Mouse (Mus musculus): ENCODE results near the gene Tspan4. TPM values are rescaled to one million over a fixed set of nuclear protein-coding genes. Genes with fewer than 3 reads are reported as not detected.

Tspan4 gene
- polyA plus RNA-seq, 1 experiment, result 16.4 TPM

DNA sequence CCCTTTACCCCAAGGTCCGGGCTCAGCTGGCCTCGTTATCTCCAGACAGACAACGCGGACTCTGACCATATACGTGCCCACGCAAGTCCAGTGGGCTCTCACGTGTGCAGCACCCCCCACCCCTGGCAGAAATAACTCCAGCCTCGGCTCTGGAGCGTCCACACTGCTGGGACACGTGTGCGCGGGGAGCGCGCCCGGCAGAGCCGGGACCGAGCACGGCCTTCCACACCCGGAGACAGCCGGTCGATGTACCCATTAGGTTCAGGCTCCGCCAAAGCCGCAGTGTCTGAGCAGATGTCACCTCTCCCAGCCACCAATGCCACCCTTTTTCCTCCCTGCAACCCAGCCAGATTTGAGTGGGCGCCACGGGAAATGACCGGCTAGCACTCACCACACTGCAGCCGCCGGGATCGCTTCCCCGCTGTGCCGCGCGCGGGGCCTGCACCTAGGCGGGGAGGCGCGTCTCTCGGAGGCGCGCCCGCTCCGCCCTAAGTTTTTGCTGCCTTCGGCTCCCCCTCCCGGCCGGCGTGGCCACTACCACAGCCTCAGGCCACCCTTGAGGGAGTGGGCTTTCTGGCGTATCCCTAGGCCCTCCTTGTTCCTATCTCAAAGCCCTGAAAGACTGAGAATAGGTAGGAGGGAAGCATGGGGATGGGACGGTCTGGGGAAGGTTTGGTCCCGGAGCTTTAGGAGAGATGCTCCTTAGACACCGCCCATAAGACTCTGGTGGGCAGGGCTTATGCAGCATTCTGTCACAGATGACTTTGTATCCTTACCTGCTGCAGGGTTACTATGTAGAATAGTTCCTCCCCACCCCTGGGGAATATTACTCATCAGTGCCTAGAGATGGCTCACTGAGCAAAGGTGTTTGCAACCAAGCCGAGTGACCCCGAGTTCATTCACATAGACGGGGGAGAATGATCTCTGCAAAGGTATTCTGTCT, 37.6 kb upstream of the Tspan4 start, which contains the start of gene Slc25a22:
Slc25a22 (minus strand) TSS at position 715 of the 943 bp plus-strand sequence.
- peak within 1 kb of the TSS; percentile 70 for H3K27ac ChIP-seq (ENCODE audit: control insufficient read depth, insufficient read depth, low read depth, low read length, poor library complexity)
- peak within 1 kb of the TSS; percentile 94 for H3K4me3 ChIP-seq (replicated peaks; ENCODE audit: control insufficient read depth, low read depth, low read length)
- peak; percentile 62; the same call in 1 of the 2 replicates for TF ChIP-seq POLR2A (IDR thresholded peaks at IDR 0.05; ENCODE audit: borderline replicate concordance, control insufficient read depth, low read depth, low read length)
- TF ChIP-seq CTCF (IDR thresholded peaks at IDR 0.05; ENCODE audit: control insufficient read depth, insufficient read depth, low read length), result peak; percentile 50; the same call in 1 of the 2 replicates
- 7% methylated on average over 53 of the region's 53 CpGs for WGBS
- H3K4me1 ChIP-seq (ENCODE audit: control insufficient read depth, insufficient read depth, low read length), result peaks cover 4% of the 10 kb centered on the region

DNA sequence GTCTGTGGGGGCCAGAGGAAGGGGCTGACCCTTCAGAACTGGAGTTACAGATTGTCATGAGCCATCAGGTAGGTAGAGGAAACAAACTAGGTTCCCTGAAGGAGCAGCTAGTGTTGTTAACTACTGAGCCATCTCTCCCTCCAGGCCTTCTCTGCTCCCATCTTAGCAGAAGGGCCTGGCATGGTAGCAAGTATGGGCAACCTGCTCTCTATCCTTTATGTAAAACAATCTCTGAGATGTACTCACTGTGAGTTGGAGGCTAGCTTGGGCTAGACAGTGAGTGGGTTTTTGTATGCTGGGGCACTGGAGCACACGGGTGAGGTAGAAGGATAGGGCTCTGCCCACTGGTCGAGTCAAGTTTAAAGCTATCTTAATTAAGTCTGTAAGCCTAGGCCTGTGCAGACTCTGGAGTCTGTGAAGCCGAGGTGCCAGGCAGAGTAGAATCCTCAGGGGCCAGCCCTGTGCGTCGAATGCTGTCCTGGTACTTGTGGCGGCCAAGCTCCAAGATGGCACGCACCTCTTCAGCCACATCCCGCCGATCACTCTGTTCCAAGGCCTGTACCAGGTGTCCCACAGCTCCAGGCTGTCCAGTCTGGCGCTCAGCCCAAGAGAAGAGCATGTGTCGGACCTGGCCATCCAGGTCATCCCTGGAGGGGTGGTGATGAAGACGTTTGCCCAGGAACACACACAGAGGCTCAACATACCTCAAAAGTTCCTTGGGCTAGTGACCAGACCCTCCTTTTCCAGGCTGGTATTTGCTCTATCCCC, 36.7 kb upstream of the Tspan4 start:
- Histone ChIP-seq H3K27ac (ENCODE audit: control insufficient read depth, insufficient read depth, low read depth, low read length, poor library complexity) (no peak overlapping the region), H3K4me3 (replicated peaks; ENCODE audit: control insufficient read depth, low read depth, low read length) (no peak overlapping the region), H3K4me1 (ENCODE audit: control insufficient read depth, insufficient read depth, low read length) (peaks cover 6% of the 10 kb centered on the region)
- WGBS, result 89% methylated on average over 12 of the region's 12 CpGs
- TF ChIP-seq CTCF (IDR thresholded peaks at IDR 0.05; ENCODE audit: control insufficient read depth, insufficient read depth, low read length) (no peak), POLR2A (IDR thresholded peaks at IDR 0.05; ENCODE audit: borderline replicate concordance, control insufficient read depth, low read depth, low read length) (no peak)

DNA sequence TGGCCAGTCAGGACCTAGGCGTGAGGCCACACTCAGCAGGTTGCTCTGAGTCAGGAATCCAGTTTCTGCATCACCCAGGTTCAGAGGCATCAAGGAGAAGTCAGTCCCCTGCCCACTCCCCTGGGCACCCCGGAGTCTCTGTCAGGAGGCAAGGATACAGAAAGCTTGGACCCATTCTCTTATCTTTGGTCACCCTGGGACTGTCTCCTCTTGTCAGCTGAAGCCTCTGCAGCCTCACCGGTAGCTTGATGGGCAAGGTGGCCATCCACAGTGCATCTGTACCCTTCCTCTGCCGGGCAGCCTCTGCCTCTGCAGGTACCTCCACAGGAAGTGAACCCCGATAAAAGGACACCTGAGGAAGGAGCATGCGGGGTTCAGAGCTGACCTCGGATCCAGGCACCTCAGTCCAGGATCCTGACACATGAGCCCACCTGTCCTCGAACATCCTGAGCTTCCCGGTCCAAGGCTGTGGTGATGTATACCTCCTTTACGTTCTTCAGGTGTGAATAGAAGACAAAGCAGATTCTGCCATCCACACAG, 35.8 kb upstream of the Tspan4 start:
- no peak for TF ChIP-seq POLR2A (IDR thresholded peaks at IDR 0.05; ENCODE audit: borderline replicate concordance, control insufficient read depth, low read depth, low read length)
- TF ChIP-seq CTCF (IDR thresholded peaks at IDR 0.05; ENCODE audit: control insufficient read depth, insufficient read depth, low read length), result no peak
- WGBS, result 97% methylated on average over 10 of the region's 10 CpGs
- no peak overlapping the region for H3K4me3 ChIP-seq (replicated peaks; ENCODE audit: control insufficient read depth, low read depth, low read length)
- H3K27ac ChIP-seq (ENCODE audit: control insufficient read depth, insufficient read depth, low read depth, low read length, poor library complexity), result no peak overlapping the region
- H3K4me1 ChIP-seq (ENCODE audit: control insufficient read depth, insufficient read depth, low read length), result peaks cover 6% of the 10 kb centered on the region

DNA sequence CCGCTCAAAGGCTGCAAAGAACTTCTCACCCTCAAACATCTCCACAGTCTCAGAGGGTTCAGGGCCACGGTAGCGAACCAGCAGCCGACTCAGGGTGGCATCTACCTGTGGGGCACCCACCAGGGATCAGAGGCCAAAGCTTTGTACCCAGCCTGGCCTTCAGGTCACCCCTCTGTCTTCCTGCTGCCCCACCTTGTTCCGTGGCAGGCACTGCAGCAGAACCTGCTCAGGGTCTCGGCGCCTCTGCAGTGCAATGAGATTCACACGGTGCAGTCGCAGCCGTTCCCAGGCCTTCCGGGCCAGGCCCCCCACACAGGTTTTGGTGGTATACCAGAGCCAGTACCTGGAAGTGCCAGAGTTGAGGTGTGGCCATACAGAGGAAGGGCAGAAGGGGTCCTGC, 35.2 kb upstream of the Tspan4 start:
- WGBS, result 96% methylated on average over 11 of the region's 11 CpGs
- peaks cover 5% of the 10 kb centered on the region for H3K4me1 ChIP-seq (ENCODE audit: control insufficient read depth, insufficient read depth, low read length)
- TF ChIP-seq CTCF (IDR thresholded peaks at IDR 0.05; ENCODE audit: control insufficient read depth, insufficient read depth, low read length), result no peak
- no peak overlapping the region for H3K27ac ChIP-seq (ENCODE audit: control insufficient read depth, insufficient read depth, low read depth, low read length, poor library complexity)
- H3K4me3 ChIP-seq (replicated peaks; ENCODE audit: control insufficient read depth, low read depth, low read length), result no peak overlapping the region

DNA sequence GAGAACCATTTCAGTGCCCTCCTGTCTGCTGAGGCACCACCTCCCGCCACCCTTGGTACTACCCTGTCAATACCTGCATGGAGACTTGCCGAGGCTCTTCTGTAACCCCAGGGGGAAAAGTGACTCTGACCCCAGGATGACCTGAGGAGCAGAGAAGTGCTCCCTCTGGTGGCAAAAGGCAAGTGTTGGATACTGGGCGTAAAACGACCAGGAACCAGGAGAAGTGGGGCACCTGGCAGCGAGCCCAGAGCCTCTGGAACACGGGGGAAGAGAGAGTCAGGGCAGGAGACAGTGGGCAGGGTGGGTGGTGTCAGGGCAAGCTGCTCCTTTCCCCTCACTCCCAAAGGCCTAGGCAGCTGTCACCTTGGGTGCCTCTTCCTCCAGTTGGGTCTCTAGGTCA, 34.4 kb upstream of the Tspan4 start:
- Histone ChIP-seq H3K4me3 (replicated peaks; ENCODE audit: control insufficient read depth, low read depth, low read length) (no peak overlapping the region), H3K4me1 (ENCODE audit: control insufficient read depth, insufficient read depth, low read length) (peaks cover 5% of the 10 kb centered on the region), H3K27ac (ENCODE audit: control insufficient read depth, insufficient read depth, low read depth, low read length, poor library complexity) (no peak overlapping the region)
- WGBS, result 27% methylated on average over 6 of the region's 6 CpGs
- peak; percentile 77 for TF ChIP-seq CTCF (IDR thresholded peaks at IDR 0.05; ENCODE audit: control insufficient read depth, insufficient read depth, low read length)
- TF ChIP-seq POLR2A (IDR thresholded peaks at IDR 0.05; ENCODE audit: borderline replicate concordance, control insufficient read depth, low read depth, low read length), result no peak

DNA sequence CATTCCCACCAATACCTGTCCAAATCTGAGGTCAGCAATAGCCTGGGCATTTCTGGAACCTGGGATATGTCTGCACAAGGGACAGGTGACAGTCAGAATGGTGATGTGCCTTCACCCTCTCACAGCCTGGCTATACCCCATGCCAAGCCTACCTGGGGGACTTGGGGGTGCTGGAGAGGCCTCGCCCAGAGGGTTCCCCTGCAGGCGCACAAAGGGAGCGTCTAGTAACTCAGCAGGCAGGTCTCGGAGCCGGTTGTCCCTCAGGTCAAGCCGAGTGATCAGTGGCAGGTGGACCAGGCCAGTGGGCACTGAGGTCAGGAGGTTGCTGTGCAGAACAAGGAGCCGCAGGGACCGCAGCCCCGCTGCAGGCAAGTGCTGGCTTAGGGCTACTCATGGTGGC, 33.6 kb upstream of the Tspan4 start:
- Histone ChIP-seq H3K27ac (ENCODE audit: control insufficient read depth, insufficient read depth, low read depth, low read length, poor library complexity) (no peak overlapping the region), H3K4me1 (ENCODE audit: control insufficient read depth, insufficient read depth, low read length) (peaks cover 2% of the 10 kb centered on the region; the same call in 1 of the 2 replicates), H3K4me3 (replicated peaks; ENCODE audit: control insufficient read depth, low read depth, low read length) (no peak overlapping the region)
- TF ChIP-seq CTCF (IDR thresholded peaks at IDR 0.05; ENCODE audit: control insufficient read depth, insufficient read depth, low read length), result no peak
- no peak for TF ChIP-seq POLR2A (IDR thresholded peaks at IDR 0.05; ENCODE audit: borderline replicate concordance, control insufficient read depth, low read depth, low read length)
- 95% methylated on average over 9 of the region's 9 CpGs for WGBS

DNA sequence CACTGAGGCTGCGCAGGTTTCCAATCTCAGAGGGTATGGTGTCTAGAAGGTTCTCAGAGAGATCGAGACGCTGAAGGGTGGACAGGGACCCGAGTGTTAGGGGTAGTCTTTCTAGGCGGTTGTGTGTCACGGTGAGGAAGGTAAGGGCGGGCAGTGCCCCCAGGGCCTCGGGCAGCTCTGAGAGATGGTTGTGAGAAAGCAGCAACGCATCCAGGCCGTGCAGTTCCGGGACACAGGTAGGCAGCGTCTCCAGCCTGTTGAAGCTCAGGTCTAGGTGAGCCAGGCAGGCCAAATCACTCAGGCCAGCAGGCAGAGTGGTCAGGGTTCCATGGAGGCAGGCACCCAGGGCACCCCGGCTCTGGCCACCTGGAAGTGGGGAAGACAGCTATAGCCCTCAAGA, 32.8 kb upstream of the Tspan4 start:
- Histone ChIP-seq H3K4me1 (ENCODE audit: control insufficient read depth, insufficient read depth, low read length) (peaks cover 2% of the 10 kb centered on the region; the same call in 1 of the 2 replicates), H3K27ac (ENCODE audit: control insufficient read depth, insufficient read depth, low read depth, low read length, poor library complexity) (no peak overlapping the region), H3K4me3 (replicated peaks; ENCODE audit: control insufficient read depth, low read depth, low read length) (peak overlapping the region; percentile 71)
- TF ChIP-seq CTCF (IDR thresholded peaks at IDR 0.05; ENCODE audit: control insufficient read depth, insufficient read depth, low read length) (no peak), POLR2A (IDR thresholded peaks at IDR 0.05; ENCODE audit: borderline replicate concordance, control insufficient read depth, low read depth, low read length) (no peak)
- WGBS, result 92% methylated on average over 13 of the region's 13 CpGs
